Comparison of ENCODE assay signal across 8 mouse cellular contexts in genomic region chr11:70686901-70687566, GRCm38 (mm10). TPM values are rescaled to one million over a fixed set of nuclear protein-coding genes. Genes with fewer than 3 reads are reported as not detected.
DNase-seq lines count a peak whose midpoint lies in the region; ATAC-seq and TF ChIP-seq lines count a peak whose summit lies in the region.

No protein-coding gene starts in this region.

- peak overlapping the region; percentile 86 for H3K4me2 ChIP-seq in hindbrain, embryonic 13.5 days

- H3K27ac ChIP-seq in embryonic fibroblast, embryonic 13.5 days (ENCODE audit: insufficient read depth, low read length), result 0 out of 2 replicates have a peak overlapping the region, but pooled peaks have one; percentile 6
- H3K27ac ChIP-seq in hindbrain, embryonic 13.5 days, result peak overlapping the region; percentile 88

- TF ChIP-seq CTCF in embryonic fibroblast, embryonic 13.5 days (IDR thresholded peaks at IDR 0.05; ENCODE audit: borderline replicate concordance, insufficient read depth, low read length), result no peak

- ATAC-seq in hindbrain, embryonic 13.5 days (ENCODE audit: low FRiP score), result peak; percentile 61
- peak; percentile 28; the same call in 1 of the 2 replicates for ATAC-seq in megakaryocyte-erythroid progenitor cell, adult 5-6 weeks (replicated peaks; ENCODE audit: low FRiP score, low TSS enrichment, poor library complexity, severe bottlenecking)

- peak; percentile 98 for DNase-seq in heart, adult 11 months
- DNase-seq in heart, adult 9 months (ENCODE audit: low spot score in 2 of 2), result no peak
- peak; percentile 62 for DNase-seq in ZHBTc4 (ENCODE audit: low read depth, low spot score)
- peak; percentile 61 to 65 for DNase-seq in left cerebral cortex, postnatal 14 days (ENCODE audit: low spot score in 2 of 2)
- DNase-seq in gastrocnemius, adult 18-20 months (ENCODE audit: low spot score), result no peak

- H3K4me3 ChIP-seq in embryonic fibroblast, embryonic 13.5 days (ENCODE audit: insufficient read depth, low read length), result peak overlapping the region; percentile 38
- H3K4me3 ChIP-seq in hindbrain, embryonic 13.5 days, result peak overlapping the region; percentile 83

- WGBS in hindbrain, embryonic 13.5 days, result 4% methylated on average over 16 of the region's 16 CpGs

- H3K9ac ChIP-seq in hindbrain, embryonic 13.5 days, result peak overlapping the region; percentile 88

- peaks cover 39% of the 10 kb centered on the region for H3K36me3 ChIP-seq in hindbrain, embryonic 13.5 days

- H3K4me1 ChIP-seq in embryonic fibroblast, embryonic 13.5 days (ENCODE audit: control insufficient read depth, insufficient read depth, low read length), result no peaks in the 10 kb centered on the region; the same call in 1 of the 2 replicates
- H3K4me1 ChIP-seq in hindbrain, embryonic 13.5 days (replicated peaks), result peaks cover 35% of the 10 kb centered on the region

- intact Hi-C loops in left cerebral cortex, postnatal 14 days (cut with DNase I), result loop anchor here (5.0 kb wide), 1 partner anchor 45 kb away; no protein-coding TSS in a partner anchor

- H3K27me3 ChIP-seq in hindbrain, embryonic 13.5 days, result no peaks in the 10 kb centered on the region

- H3K9me3 ChIP-seq in hindbrain, embryonic 13.5 days, result no peaks in the 10 kb centered on the region

- no peak for TF ChIP-seq POLR2A in embryonic fibroblast, embryonic 13.5 days (IDR thresholded peaks at IDR 0.05; ENCODE audit: low read depth, low read length)

RNA-seq across cellular contexts. Expression of gene Camta2, which starts 0.9 kb away (rescaled TPM):
- 15.3 and 16.4 TPM in 2 replicates for polyA plus RNA-seq in embryonic fibroblast, embryonic 13.5 days (2011; ENCODE audit: insufficient read length, low read depth, missing spikeins)
- polyA plus RNA-seq in hindbrain, embryonic 13.5 days (2015; fragmentation: Nextera tagmentation; extraction: Ambion mirVana), result 15.2 and 15.3 TPM in 2 replicates
- total RNA-seq in left cerebral cortex, postnatal 14 days (2021), result 100 to 1,000 TPM; 217 to 223 TPM
- total RNA-seq in megakaryocyte-erythroid progenitor cell, adult 5-6 weeks (2014; fragmentation: Nextera tagmentation), result 14.6 and 17.4 TPM in 2 replicates
- 0.91 and 7.1 TPM in 2 replicates for total RNA-seq in megakaryocyte-erythroid progenitor cell, adult 5-6 weeks (2017)
- 10 to 100 TPM; 40.6 TPM for total RNA-seq in gastrocnemius, adult 18-20 months (2021)

RNA-seq across cellular contexts. Expression of gene Inca1, which starts 12.9 kb away (rescaled TPM):
- polyA plus RNA-seq in embryonic fibroblast, embryonic 13.5 days (2011; ENCODE audit: insufficient read length, low read depth, missing spikeins), result 1.2 and 2.4 TPM in 2 replicates
- 1.6 TPM in 2 replicates for polyA plus RNA-seq in hindbrain, embryonic 13.5 days (2015; fragmentation: Nextera tagmentation; extraction: Ambion mirVana)
- total RNA-seq in left cerebral cortex, postnatal 14 days (2021), result 1 to 10 TPM; 1.4 to 1.6 TPM
- 0.69 TPM in 1 of 2 replicates, not detected in the other for total RNA-seq in megakaryocyte-erythroid progenitor cell, adult 5-6 weeks (2014; fragmentation: Nextera tagmentation)
- total RNA-seq in megakaryocyte-erythroid progenitor cell, adult 5-6 weeks (2017), result 0.42 TPM in 1 of 2 replicates, not detected in the other
- total RNA-seq in gastrocnemius, adult 18-20 months (2021), result 1 to 10 TPM; 4.1 to 6.4 TPM

RNA-seq across cellular contexts. Expression of gene Kif1c, which starts 13.3 kb away (rescaled TPM):
- 88.5 and 112 TPM in 2 replicates for polyA plus RNA-seq in embryonic fibroblast, embryonic 13.5 days (2011; ENCODE audit: insufficient read length, low read depth, missing spikeins)
- 1.5 and 1.7 TPM in 2 replicates for polyA plus RNA-seq in hindbrain, embryonic 13.5 days (2015; fragmentation: Nextera tagmentation; extraction: Ambion mirVana)
- total RNA-seq in left cerebral cortex, postnatal 14 days (2021), result 10 to 100 TPM; 43.9 to 46.0 TPM
- 3.9 and 8.3 TPM in 2 replicates for total RNA-seq in megakaryocyte-erythroid progenitor cell, adult 5-6 weeks (2014; fragmentation: Nextera tagmentation)
- 5.4 and 13.2 TPM in 2 replicates for total RNA-seq in megakaryocyte-erythroid progenitor cell, adult 5-6 weeks (2017)
- 100 to 1,000 TPM; 587 to 632 TPM for total RNA-seq in gastrocnemius, adult 18-20 months (2021)

RNA-seq across cellular contexts. Expression of gene Spag7, which starts 17.8 kb away (rescaled TPM):
- polyA plus RNA-seq in embryonic fibroblast, embryonic 13.5 days (2011; ENCODE audit: insufficient read length, low read depth, missing spikeins), result 91.1 and 106 TPM in 2 replicates
- polyA plus RNA-seq in hindbrain, embryonic 13.5 days (2015; fragmentation: Nextera tagmentation; extraction: Ambion mirVana), result 162 and 169 TPM in 2 replicates
- 10 to 100 TPM; 53.5 to 53.8 TPM for total RNA-seq in left cerebral cortex, postnatal 14 days (2021)
- total RNA-seq in megakaryocyte-erythroid progenitor cell, adult 5-6 weeks (2014; fragmentation: Nextera tagmentation), result 61.3 and 88.7 TPM in 2 replicates
- total RNA-seq in megakaryocyte-erythroid progenitor cell, adult 5-6 weeks (2017), result 59.9 and 60.5 TPM in 2 replicates
- total RNA-seq in gastrocnemius, adult 18-20 months (2021), result 100 to 1,000 TPM in 1 of 2 experiments, 10 to 100 TPM in 1; 83.4 to 103 TPM

RNA-seq across cellular contexts. Expression of gene Eno3, which starts 30.0 kb away (rescaled TPM):
- polyA plus RNA-seq in embryonic fibroblast, embryonic 13.5 days (2011; ENCODE audit: insufficient read length, low read depth, missing spikeins), result 15.6 and 31.0 TPM in 2 replicates
- 7.1 and 9.2 TPM in 2 replicates for polyA plus RNA-seq in hindbrain, embryonic 13.5 days (2015; fragmentation: Nextera tagmentation; extraction: Ambion mirVana)
- 1 to 10 TPM; 8.3 to 8.6 TPM for total RNA-seq in left cerebral cortex, postnatal 14 days (2021)
- 16.7 and 33.7 TPM in 2 replicates for total RNA-seq in megakaryocyte-erythroid progenitor cell, adult 5-6 weeks (2014; fragmentation: Nextera tagmentation)
- 8.4 and 16.5 TPM in 2 replicates for total RNA-seq in megakaryocyte-erythroid progenitor cell, adult 5-6 weeks (2017)
- total RNA-seq in gastrocnemius, adult 18-20 months (2021), result 1,000 to 10,000 TPM; 5,616 to 7,081 TPM

Comparison
In these comparisons a context has a peak if more than half of its experiments do, and no peak if none do; other contexts are left out.
1. DNase-seq: peak in heart, adult 11 months (single experiment), ZHBTc4 (single experiment) and left cerebral cortex, postnatal 14 days (2 of 2); none in heart, adult 9 months (0 of 2) and gastrocnemius, adult 18-20 months (single experiment).
2. RNA of gene Camta2, which starts 0.9 kb away (total RNA-seq): 217 to 223 TPM in left cerebral cortex, postnatal 14 days; 40.6 TPM in gastrocnemius, adult 18-20 months and 0.91 to 17.4 TPM in megakaryocyte-erythroid progenitor cell, adult 5-6 weeks; every median in the first group is over 4 times any median in the second.
3. RNA of gene Kif1c, which starts 13.3 kb away (total RNA-seq): 587 to 632 TPM in gastrocnemius, adult 18-20 months; 43.9 to 46.0 TPM in left cerebral cortex, postnatal 14 days and 3.9 to 13.2 TPM in megakaryocyte-erythroid progenitor cell, adult 5-6 weeks; every median in the first group is over 10 times any median in the second.